Mouse (Mus musculus) CD4-positive, CD25-positive, alpha-beta regulatory T cell, adult 9 weeks (primary cell): ENCODE data around the gene Irak1bp1. TPM values are rescaled to one million over a fixed set of nuclear protein-coding genes. Genes with fewer than 3 reads are reported as not detected.

Source experiments
- polyA plus RNA-seq: library from polyadenylated mRNA; unstranded; fragments of 100-300 nt; shearing (Covaris generic); gene quantifications from one replicate; pipeline ENCODE4 v1.2.1, GENCODE M21; 2017

Irak1bp1 gene
- polyA plus RNA-seq, result 0.67 TPM

GRCm38 (mm10) chr9:82829007-82829689 is at the start of gene Irak1bp1:
Irak1bp1 (plus strand) TSS chr9:82829540.

Other genes with a start within 250 kb of the Irak1bp1 start
- 122 TPM for gene Phip, start 146.0 kb downstream of the Irak1bp1 start, polyA plus RNA-seq